Mouse (Mus musculus): Measurements from ENCODE around the gene Bcas1. TPM values are rescaled to one million over a fixed set of nuclear protein-coding genes. Genes with fewer than 3 reads are reported as not detected.

Bcas1 gene
- polyA plus RNA-seq, 1 experiment from 2014 or later, result 0.25 TPM

DNA sequence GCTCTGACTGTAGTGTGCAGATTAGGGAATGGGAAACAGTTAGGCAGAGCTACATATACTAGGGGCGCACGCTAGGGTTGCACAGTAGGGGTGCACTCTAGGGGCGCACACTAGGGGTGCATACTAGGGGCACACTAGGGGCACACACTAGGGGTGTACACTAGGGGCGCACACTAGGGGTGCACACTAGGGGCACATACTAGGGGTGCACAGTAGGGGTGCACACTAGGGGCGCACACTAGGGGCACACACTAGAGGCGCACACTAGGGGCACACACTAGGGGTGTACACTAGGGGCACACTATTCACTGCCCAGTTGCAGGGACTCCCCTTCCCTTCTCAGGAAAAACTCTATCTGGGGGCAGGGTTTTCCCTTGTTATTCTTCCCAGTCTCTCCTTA, 75.8 kb downstream of the Bcas1 start:
- no peak overlapping the region for H3K4me3 ChIP-seq (ENCODE audit: low read depth, low read length)
- ATAC-seq (ENCODE audit: insufficient number of reproducible peaks, low FRiP score, low TSS enrichment, low read depth) (0 out of 2 replicates have a peak, but pooled peaks have one; percentile 36), DNase-seq (ENCODE audit: low spot score) (no peak)
- H3K4me2 ChIP-seq (ENCODE audit: low read depth, severe bottlenecking), result no peak overlapping the region
- no peaks in the 10 kb centered on the region for H3K4me1 ChIP-seq (ENCODE audit: control insufficient read depth, insufficient read depth, low read length)
- 88% methylated on average over 6 of the region's 6 CpGs for WGBS
- no peak overlapping the region for H3K9ac ChIP-seq (ENCODE audit: low read length)
- no peaks in the 10 kb centered on the region for H3K36me3 ChIP-seq (ENCODE audit: control insufficient read depth, insufficient read depth, low read length)
- H3K27me3 ChIP-seq (ENCODE audit: control insufficient read depth, insufficient read depth, low read length), result no peaks in the 10 kb centered on the region
- no peaks in the 10 kb centered on the region for H3K9me3 ChIP-seq (ENCODE audit: control insufficient read depth, low read length)
- no peak overlapping the region for H3K27ac ChIP-seq (replicated peaks; ENCODE audit: low read depth, low read length)

DNA sequence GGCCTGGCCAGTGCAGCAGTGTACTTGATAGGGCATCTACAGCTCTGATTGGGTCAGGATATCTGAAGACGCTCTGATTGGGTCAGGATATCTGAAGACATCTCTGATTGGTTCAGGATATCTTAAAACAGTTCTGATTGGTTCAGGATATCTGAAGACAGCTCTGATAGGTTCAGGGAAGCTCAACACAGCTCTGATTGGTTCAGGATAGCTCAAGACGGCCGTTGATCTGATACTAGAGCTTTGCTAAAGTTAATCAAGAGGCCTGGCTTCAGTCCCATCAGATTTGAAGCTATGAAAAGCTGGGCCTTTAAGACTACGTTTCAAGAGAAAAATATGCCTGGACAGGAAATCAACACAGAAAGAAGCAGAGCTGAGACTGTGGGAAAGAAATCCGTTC, 77.9 kb downstream of the Bcas1 start:
- Histone ChIP-seq H3K9me3 (ENCODE audit: control insufficient read depth, low read length) (no peaks in the 10 kb centered on the region), H3K27ac (replicated peaks; ENCODE audit: low read depth, low read length) (no peak overlapping the region), H3K4me3 (ENCODE audit: low read depth, low read length) (no peak overlapping the region), H3K36me3 (ENCODE audit: control insufficient read depth, insufficient read depth, low read length) (no peaks in the 10 kb centered on the region), H3K4me1 (ENCODE audit: control insufficient read depth, insufficient read depth, low read length) (peaks cover 13% of the 10 kb centered on the region), H3K4me2 (ENCODE audit: low read depth, severe bottlenecking) (no peak overlapping the region), H3K27me3 (ENCODE audit: control insufficient read depth, insufficient read depth, low read length) (no peaks in the 10 kb centered on the region), H3K9ac (ENCODE audit: low read length) (no peak overlapping the region)
- DNase-seq (ENCODE audit: low spot score) (no peak), ATAC-seq (ENCODE audit: insufficient number of reproducible peaks, low FRiP score, low TSS enrichment, low read depth) (no peak)
- WGBS, result 86% methylated on average over 5 of the region's 5 CpGs

DNA sequence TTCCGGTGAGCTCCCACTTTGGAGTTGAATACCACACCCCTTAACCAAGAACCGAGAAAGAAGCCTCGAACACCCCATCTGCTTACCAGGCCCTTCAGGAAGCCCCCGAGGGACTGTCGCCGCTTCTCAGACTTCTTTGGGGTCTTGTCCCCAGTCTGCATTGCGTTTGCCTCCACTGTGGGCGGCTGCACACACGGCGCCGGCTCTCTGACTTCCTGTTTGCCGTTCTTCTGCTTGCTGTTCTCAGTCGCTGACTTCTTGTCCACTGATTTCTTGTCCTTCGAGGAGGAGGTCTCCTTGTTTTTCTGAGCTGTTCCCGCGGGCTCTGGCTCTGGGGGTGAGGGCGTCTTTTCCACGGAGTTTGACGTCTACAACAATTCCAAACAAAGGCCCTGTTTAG, 78.5 kb downstream of the Bcas1 start:
- DNase-seq (ENCODE audit: low spot score), result no peak
- 90% methylated on average over 19 of the region's 19 CpGs for WGBS

DNA sequence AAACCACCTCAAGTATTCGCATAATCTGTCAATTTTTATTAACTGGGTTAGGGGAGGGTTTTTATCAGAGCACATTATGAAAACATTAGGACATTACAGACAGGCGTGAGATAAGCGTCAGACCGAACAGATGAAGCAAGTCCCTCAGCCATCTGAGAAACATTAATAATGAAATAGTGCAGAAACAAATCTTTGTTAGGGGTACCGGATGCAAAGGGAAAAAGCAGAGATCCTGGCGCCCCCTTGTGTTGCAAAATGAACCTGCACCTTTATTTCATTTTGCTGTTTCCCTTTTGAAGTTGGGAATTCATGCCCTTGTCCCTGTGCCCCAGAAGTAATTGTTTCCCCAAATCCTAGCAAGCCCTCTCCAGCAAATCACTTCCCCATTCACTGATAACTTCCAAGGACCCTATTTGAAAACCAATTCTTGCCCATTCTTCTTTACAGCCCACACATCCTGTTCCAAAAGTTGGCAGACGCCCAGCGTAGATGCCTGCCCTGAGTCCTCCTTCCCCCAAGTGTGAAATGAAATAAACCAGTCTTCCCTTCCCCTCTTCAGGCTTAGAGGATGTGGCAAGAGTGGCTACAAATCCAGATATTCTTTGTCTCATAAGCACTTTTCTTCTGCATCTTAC, 80.4 kb downstream of the Bcas1 start:
- Histone ChIP-seq H3K4me2 (ENCODE audit: low read depth, severe bottlenecking) (no peak overlapping the region), H3K4me3 (ENCODE audit: low read depth, low read length) (no peak overlapping the region), H3K27me3 (ENCODE audit: control insufficient read depth, insufficient read depth, low read length) (no peaks in the 10 kb centered on the region), H3K9ac (ENCODE audit: low read length) (no peak overlapping the region), H3K4me1 (ENCODE audit: control insufficient read depth, insufficient read depth, low read length) (peaks cover 27% of the 10 kb centered on the region), H3K27ac (replicated peaks; ENCODE audit: low read depth, low read length) (no peak overlapping the region), H3K9me3 (ENCODE audit: control insufficient read depth, low read length) (no peaks in the 10 kb centered on the region), H3K36me3 (ENCODE audit: control insufficient read depth, insufficient read depth, low read length) (no peaks in the 10 kb centered on the region)
- WGBS, result 46% methylated on average over 8 of the region's 8 CpGs
- DNase-seq (ENCODE audit: low spot score), result peak; percentile 83
- ATAC-seq (ENCODE audit: insufficient number of reproducible peaks, low FRiP score, low TSS enrichment, low read depth), result no peak

More for the DNA sequence above, 78.5 kb downstream of the Bcas1 start:
- ATAC-seq (ENCODE audit: insufficient number of reproducible peaks, low FRiP score, low TSS enrichment, low read depth), result no peak
- peaks cover 20% of the 10 kb centered on the region for H3K4me1 ChIP-seq (ENCODE audit: control insufficient read depth, insufficient read depth, low read length)
- no peak overlapping the region for H3K9ac ChIP-seq (ENCODE audit: low read length)
- H3K9me3 ChIP-seq (ENCODE audit: control insufficient read depth, low read length), result no peaks in the 10 kb centered on the region
- H3K4me3 ChIP-seq (ENCODE audit: low read depth, low read length), result no peak overlapping the region
- no peak overlapping the region for H3K4me2 ChIP-seq (ENCODE audit: low read depth, severe bottlenecking)
- H3K27ac ChIP-seq (replicated peaks; ENCODE audit: low read depth, low read length), result no peak overlapping the region
- H3K27me3 ChIP-seq (ENCODE audit: control insufficient read depth, insufficient read depth, low read length), result no peaks in the 10 kb centered on the region
- no peaks in the 10 kb centered on the region for H3K36me3 ChIP-seq (ENCODE audit: control insufficient read depth, insufficient read depth, low read length)

DNA sequence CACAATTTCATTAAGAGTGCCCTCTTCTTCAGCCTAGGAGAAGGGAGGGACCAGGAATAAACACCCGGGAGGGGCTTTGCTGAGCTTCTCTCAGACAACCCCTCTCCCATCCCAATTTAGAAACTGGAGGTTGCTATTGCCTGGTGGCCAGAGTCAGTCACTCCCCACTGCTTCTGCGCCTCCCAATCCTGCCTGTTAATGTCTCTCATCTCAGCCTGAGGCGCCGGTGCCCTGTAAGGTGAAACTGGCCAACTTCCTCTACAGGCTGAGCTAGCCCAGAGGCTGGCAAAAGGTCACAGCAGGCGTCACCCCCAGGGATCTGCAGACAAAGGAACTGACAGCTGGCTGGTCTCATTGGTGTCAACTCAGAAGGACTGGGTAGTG, 82.2 kb downstream of the Bcas1 start:
- peak overlapping the region; percentile 45; the same call in 1 of the 2 replicates for H3K9ac ChIP-seq (ENCODE audit: low read length)
- no peaks in the 10 kb centered on the region for H3K36me3 ChIP-seq (ENCODE audit: control insufficient read depth, insufficient read depth, low read length)
- ATAC-seq (ENCODE audit: insufficient number of reproducible peaks, low FRiP score, low TSS enrichment, low read depth) (no peak), DNase-seq (ENCODE audit: low spot score) (peak; percentile 62)
- no peaks in the 10 kb centered on the region for H3K27me3 ChIP-seq (ENCODE audit: control insufficient read depth, insufficient read depth, low read length)
- H3K4me2 ChIP-seq (ENCODE audit: low read depth, severe bottlenecking), result peak overlapping the region; percentile 24; the same call in 1 of the 2 replicates
- no peak overlapping the region for H3K4me3 ChIP-seq (ENCODE audit: low read depth, low read length)
- 2% methylated on average over 5 of the region's 5 CpGs for WGBS
- H3K9me3 ChIP-seq (ENCODE audit: control insufficient read depth, low read length), result no peaks in the 10 kb centered on the region
- H3K4me1 ChIP-seq (ENCODE audit: control insufficient read depth, insufficient read depth, low read length), result peaks cover 27% of the 10 kb centered on the region
- H3K27ac ChIP-seq (replicated peaks; ENCODE audit: low read depth, low read length), result peak overlapping the region; percentile 90

DNA sequence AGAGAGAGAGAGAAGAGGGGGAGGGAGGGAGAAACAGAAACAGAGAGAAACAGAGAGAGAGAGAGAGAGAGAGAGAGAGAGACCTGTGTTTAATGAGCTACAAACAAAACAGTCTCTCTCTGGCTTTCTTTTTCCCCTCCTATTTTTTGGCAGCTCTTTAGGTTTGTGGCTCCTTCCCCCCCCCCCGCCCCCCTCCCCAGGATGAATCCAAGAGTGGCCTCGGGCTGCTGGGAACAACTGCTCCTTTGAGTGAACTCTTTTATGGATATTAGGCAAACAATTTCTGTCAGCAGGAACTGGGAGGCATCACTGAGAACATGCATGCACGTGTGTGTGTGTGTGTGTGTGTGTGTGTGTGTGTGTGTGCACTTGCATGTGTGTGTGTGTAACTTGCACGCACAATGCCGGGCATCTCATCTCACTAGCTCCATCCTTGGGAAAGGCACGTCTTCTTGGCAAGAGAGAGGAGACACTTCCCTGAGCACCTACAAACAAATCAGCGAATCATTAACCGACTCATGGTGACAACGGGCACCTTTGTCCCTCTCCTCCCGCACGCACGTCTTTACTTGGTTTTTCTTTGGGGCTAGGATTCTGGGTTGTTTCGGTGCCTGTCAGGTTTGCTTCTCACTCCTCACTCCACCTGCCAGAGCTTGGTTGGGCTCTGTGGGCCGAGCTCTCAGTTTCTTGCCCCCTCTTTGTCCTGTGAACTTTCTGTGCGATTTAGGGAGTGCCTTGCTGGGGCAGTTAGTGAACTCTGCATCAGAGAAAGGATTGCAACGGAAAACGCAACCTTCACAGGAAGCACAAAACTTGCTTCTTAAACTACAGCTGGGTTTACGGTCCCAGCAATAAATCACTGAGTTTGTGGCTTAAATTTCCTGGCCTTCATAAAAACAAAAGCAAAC, 82.9 kb downstream of the Bcas1 start:
- Histone ChIP-seq H3K36me3 (ENCODE audit: control insufficient read depth, insufficient read depth, low read length) (no peaks in the 10 kb centered on the region), H3K4me3 (ENCODE audit: low read depth, low read length) (no peak overlapping the region), H3K4me2 (ENCODE audit: low read depth, severe bottlenecking) (peak overlapping the region; percentile 24; the same call in 1 of the 2 replicates), H3K9me3 (ENCODE audit: control insufficient read depth, low read length) (no peaks in the 10 kb centered on the region), H3K9ac (ENCODE audit: low read length) (peak overlapping the region; percentile 5; the same call in 1 of the 2 replicates), H3K27ac (replicated peaks; ENCODE audit: low read depth, low read length) (peak overlapping the region; percentile 90), H3K4me1 (ENCODE audit: control insufficient read depth, insufficient read depth, low read length) (peaks cover 27% of the 10 kb centered on the region), H3K27me3 (ENCODE audit: control insufficient read depth, insufficient read depth, low read length) (no peaks in the 10 kb centered on the region)
- ATAC-seq (ENCODE audit: insufficient number of reproducible peaks, low FRiP score, low TSS enrichment, low read depth) (0 out of 2 replicates have a peak, but pooled peaks have one; percentile 5), DNase-seq (ENCODE audit: low spot score) (peak; percentile 45)
- WGBS, result 14% methylated on average over 17 of the region's 18 CpGs

DNA sequence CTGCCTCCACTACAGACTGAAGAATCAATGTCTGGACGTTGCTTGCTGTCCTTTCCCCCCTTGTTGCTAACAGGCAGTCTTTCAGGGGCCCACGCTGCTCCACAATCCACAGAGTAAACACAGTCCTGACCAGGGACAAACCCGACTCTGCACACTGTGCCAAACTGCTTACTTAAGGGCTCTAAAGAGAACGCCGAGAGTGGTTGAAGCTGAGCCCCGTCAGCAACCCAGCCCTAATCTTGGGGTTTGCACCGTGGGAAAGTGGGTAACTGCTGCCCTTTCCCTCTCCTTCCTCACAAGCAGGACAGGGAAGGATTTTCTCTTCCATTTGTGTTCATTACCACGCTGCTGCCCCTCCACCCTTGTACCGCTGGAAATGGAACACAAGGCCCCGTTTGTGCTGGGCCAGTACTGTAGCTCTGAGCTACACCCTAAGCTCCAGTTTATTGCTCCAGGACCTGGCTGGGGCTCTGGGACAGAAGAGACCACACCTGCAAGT, 83.8 kb downstream of the Bcas1 start:
- peak; percentile 53 for DNase-seq (ENCODE audit: low spot score)
- H3K27ac ChIP-seq (replicated peaks; ENCODE audit: low read depth, low read length), result peak overlapping the region; percentile 90
- H3K4me3 ChIP-seq (ENCODE audit: low read depth, low read length), result no peak overlapping the region
- no peaks in the 10 kb centered on the region for H3K36me3 ChIP-seq (ENCODE audit: control insufficient read depth, insufficient read depth, low read length)
- ATAC-seq (ENCODE audit: insufficient number of reproducible peaks, low FRiP score, low TSS enrichment, low read depth), result peak; percentile 27; the same call in 1 of the 2 replicates
- no peaks in the 10 kb centered on the region for H3K27me3 ChIP-seq (ENCODE audit: control insufficient read depth, insufficient read depth, low read length)
- H3K9me3 ChIP-seq (ENCODE audit: control insufficient read depth, low read length), result no peaks in the 10 kb centered on the region
- WGBS, result 42% methylated on average over 10 of the region's 10 CpGs
- H3K4me2 ChIP-seq (ENCODE audit: low read depth, severe bottlenecking), result no peak overlapping the region
- H3K4me1 ChIP-seq (ENCODE audit: control insufficient read depth, insufficient read depth, low read length), result peaks cover 27% of the 10 kb centered on the region
- H3K9ac ChIP-seq (ENCODE audit: low read length), result 0 out of 2 replicates have a peak overlapping the region, but pooled peaks have one; percentile 17

DNA sequence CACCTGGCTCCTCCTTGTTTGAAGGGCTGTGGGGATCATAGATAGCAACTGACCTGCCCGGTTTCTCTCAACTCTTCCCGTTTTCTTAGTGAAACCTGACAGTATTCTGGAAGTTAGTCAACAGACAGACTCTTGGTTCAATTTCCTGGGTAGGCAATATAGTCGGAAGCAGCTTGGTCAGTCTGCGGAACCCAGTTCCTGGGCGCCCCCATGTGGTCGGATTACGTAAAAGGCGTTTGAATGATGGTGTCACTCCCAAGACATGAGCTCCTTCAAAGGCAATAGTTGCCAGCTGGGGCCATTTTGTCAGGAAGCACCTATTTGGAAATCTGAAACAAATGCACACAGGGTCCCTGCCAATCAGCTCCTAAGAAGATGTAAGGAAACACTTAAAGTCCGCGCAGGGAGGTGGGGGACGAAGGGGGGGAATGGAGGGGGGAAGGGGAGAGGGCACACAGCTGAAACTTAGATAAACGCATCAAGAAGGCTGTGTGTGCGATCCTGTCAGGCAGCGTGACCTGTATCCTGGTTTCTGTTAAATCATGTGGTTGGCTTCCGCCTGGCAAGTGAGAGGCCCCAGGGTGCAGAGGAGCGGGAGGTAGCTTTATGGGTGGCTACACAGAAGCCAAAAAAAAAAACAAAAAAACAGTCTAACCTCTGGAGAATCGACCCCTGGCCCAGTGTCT, 84.4 kb downstream of the Bcas1 start:
- no peaks in the 10 kb centered on the region for H3K36me3 ChIP-seq (ENCODE audit: control insufficient read depth, insufficient read depth, low read length)
- H3K9ac ChIP-seq (ENCODE audit: low read length), result no peak overlapping the region
- no peaks in the 10 kb centered on the region for H3K27me3 ChIP-seq (ENCODE audit: control insufficient read depth, insufficient read depth, low read length)
- H3K4me2 ChIP-seq (ENCODE audit: low read depth, severe bottlenecking), result no peak overlapping the region
- DNase-seq (ENCODE audit: low spot score) (peak; percentile 90), ATAC-seq (ENCODE audit: insufficient number of reproducible peaks, low FRiP score, low TSS enrichment, low read depth) (no peak)
- H3K4me3 ChIP-seq (ENCODE audit: low read depth, low read length), result no peak overlapping the region
- no peaks in the 10 kb centered on the region for H3K9me3 ChIP-seq (ENCODE audit: control insufficient read depth, low read length)
- 30% methylated on average over 17 of the region's 17 CpGs for WGBS
- peaks cover 27% of the 10 kb centered on the region for H3K4me1 ChIP-seq (ENCODE audit: control insufficient read depth, insufficient read depth, low read length)
- H3K27ac ChIP-seq (replicated peaks; ENCODE audit: low read depth, low read length), result peak overlapping the region; percentile 90
